Mouse (Mus musculus): ENCODE measurements around the gene Dnajb2.

DNA sequence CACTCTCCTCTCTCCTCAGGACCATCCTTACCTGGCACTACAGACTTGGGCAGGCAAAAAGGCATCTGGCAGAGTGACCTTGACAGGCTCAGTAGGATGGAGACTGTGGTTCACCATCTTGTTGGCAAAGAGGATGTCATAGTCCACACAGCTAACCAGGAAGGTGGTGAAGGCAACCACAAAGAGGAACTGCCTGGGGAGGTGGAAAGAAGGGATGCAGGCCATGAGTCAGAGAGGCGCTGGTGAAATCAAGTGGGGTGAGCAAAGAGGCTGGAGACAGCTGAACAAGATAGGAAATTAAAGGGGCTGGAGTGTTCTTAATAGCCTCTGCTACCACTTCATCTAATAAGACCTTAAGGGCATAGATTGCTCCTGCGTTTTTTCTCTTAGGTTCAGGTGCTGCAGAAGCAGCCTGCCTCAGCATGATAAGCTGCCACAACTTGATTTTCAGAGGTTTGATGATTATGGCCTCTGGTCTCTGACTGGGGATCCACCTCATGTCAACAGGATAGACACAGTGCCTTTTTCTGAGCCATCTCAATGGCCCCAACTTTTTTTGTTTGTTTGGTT lies 48.2 kb upstream of the Dnajb2 start:
- TF ChIP-seq MAX (IDR thresholded peaks at IDR 0.05; ENCODE audit: low read length): peak; percentile 42; the same call in 1 of the 2 replicates
- TF ChIP-seq POLR2A (IDR thresholded peaks at IDR 0.05; ENCODE audit: control insufficient read depth in 1 of 2, insufficient read depth in 1 of 2, low read depth in 1 of 2, low read length in 2 of 2, poor library complexity in 1 of 2): no peak
- TF ChIP-seq POLR2AphosphoS2 (IDR thresholded peaks at IDR 0.05; ENCODE audit: low read length): no peak
- no peak for TF ChIP-seq MEF2A (IDR thresholded peaks at IDR 0.05; ENCODE audit: extremely low read depth, insufficient replicate concordance, low read depth, low read length, poor library complexity, severe bottlenecking)
- 0 out of 2 replicates have a peak, but pooled peaks have one; percentile 44 for TF ChIP-seq MAZ (IDR thresholded peaks at IDR 0.05; ENCODE audit: low read depth, low read length)
- peak; percentile 78 for TF ChIP-seq TAL1 (IDR thresholded peaks at IDR 0.05; ENCODE audit: low read length)
- TF ChIP-seq ZNF384 (IDR thresholded peaks at IDR 0.05; ENCODE audit: low read depth, low read length): no peak
- TF ChIP-seq ZKSCAN1 (IDR thresholded peaks at IDR 0.05; ENCODE audit: low read depth, low read length): no peak
- TF ChIP-seq SIN3A (IDR thresholded peaks at IDR 0.05; ENCODE audit: low read length): peak; percentile 86
- no peak for TF ChIP-seq NELFE (IDR thresholded peaks at IDR 0.05; ENCODE audit: low read depth, low read length)
